Mouse (Mus musculus) embryonic facial prominence, embryonic 15.5 days (tissue): ENCODE results near the gene Nck2. TPM values are rescaled to one million over a fixed set of nuclear protein-coding genes. Genes with fewer than 3 reads are reported as not detected.
A peak's percentile ranks its signal among the peaks of the same experiment; 100 is the strongest.

Source experiments
- ATAC-seq: fragments of 200-750 bp; cut with Nextera tagmentation; 2 replicates; pipeline ENCODE4 v1.8.0; 2017; ENCODE audit warnings: low read depth, moderate TSS enrichment; ENCODE audit not compliant: insufficient number of reproducible peaks, low FRiP score, low TSS enrichment
- H3K27ac ChIP-seq: fragments of 300-500 bp; sonication (generic); replicated peaks from 2 replicates; pipeline ENCODE4 v1.5.1; 2015; ENCODE audit warnings: mild to moderate bottlenecking, inconsistent platforms
- H3K27me3 ChIP-seq: fragments of 300-500 bp; sonication (generic); 2 replicates; pipeline ENCODE4 v1.6.1; 2015; ENCODE audit warnings: inconsistent platforms
- H3K36me3 ChIP-seq: fragments of 300-500 bp; sonication (generic); 2 replicates; pipeline ENCODE4 v1.6.1; 2015; ENCODE audit warnings: mild to moderate bottlenecking, inconsistent platforms
- H3K4me1 ChIP-seq: fragments of 300-500 bp; sonication (generic); 2 replicates; pipeline ENCODE4 v1.6.1; 2015; ENCODE audit warnings: inconsistent platforms
- H3K4me2 ChIP-seq: fragments of 300-500 bp; sonication (generic); replicated peaks from 2 replicates; pipeline ENCODE4 v1.6.1; 2015; ENCODE audit warnings: mild to moderate bottlenecking, inconsistent platforms
- H3K4me3 ChIP-seq: fragments of 300-500 bp; sonication (generic); replicated peaks from 2 replicates; pipeline ENCODE4 v1.5.1; 2015; ENCODE audit warnings: mild to moderate bottlenecking, inconsistent platforms
- H3K9ac ChIP-seq: fragments of 300-500 bp; sonication (generic); 2 replicates; pipeline ENCODE4 v1.6.1; 2015; ENCODE audit warnings: inconsistent platforms
- H3K9me3 ChIP-seq: fragments of 300-500 bp; sonication (generic); replicated peaks from 2 replicates; pipeline ENCODE4 v1.6.1; 2016; ENCODE audit warnings: inconsistent platforms
- WGBS: fragments of 180-500 bp; shearing (Covaris S2); methylation state at CpG from one replicate; pipeline ENCODE4 v1.1.7; 2015; 5-methylcytosine and 5-hydroxymethylcytosine counted together
- polyA plus RNA-seq: library from polyadenylated mRNA; unstranded; fragments of >200 nt; fragmentation: Nextera tagmentation; extraction: Ambion mirVana; gene quantifications from 2 replicates; pipeline ENCODE4 v1.2.1, GENCODE M21; 2015

The Nck2 gene
- polyA plus RNA-seq, 1 experiment from 2014 or later: 37.5 TPM

- Histone ChIP-seq H3K4me3 (no peak overlapping the region), H3K27me3 (no peaks in the 10 kb centered on the region), H3K4me1 (peaks cover 11% of the 10 kb centered on the region; the same call in 1 of the 2 replicates), H3K27ac (no peak overlapping the region), H3K4me2 (no peak overlapping the region), H3K9ac (no peak overlapping the region), H3K9me3 (no peaks in the 10 kb centered on the region), H3K36me3 (no peaks in the 10 kb centered on the region)
- 81% methylated on average over 7 of the region's 7 CpGs for WGBS
- no peak for ATAC-seq
Measured at GRCm38 (mm10) chr1:43457012-43457766, 12.8 kb downstream of the Nck2 start.

GRCm38 (mm10) chr1:43460468-43460867 is 16.1 kb downstream of the Nck2 start:
- H3K4me1 ChIP-seq: peaks cover 20% of the 10 kb centered on the region; the same call in 1 of the 2 replicates

GRCm38 (mm10) chr1:43462666-43463065 is 18.3 kb downstream of the Nck2 start:
- no peak overlapping the region; the same call in 1 of the 2 replicates for H3K27ac ChIP-seq
- WGBS: 56% methylated on average over 4 of the region's 4 CpGs
- H3K4me2 ChIP-seq: no peak overlapping the region
- no peak overlapping the region for H3K4me3 ChIP-seq
- no peak for ATAC-seq
- peaks cover 28% of the 10 kb centered on the region for H3K4me1 ChIP-seq
- no peaks in the 10 kb centered on the region for H3K27me3 ChIP-seq
- no peaks in the 10 kb centered on the region for H3K36me3 ChIP-seq
- no peak overlapping the region for H3K9ac ChIP-seq
- no peaks in the 10 kb centered on the region for H3K9me3 ChIP-seq

More at GRCm38 (mm10) chr1:43460468-43460867, 16.1 kb downstream of the Nck2 start:
- no peaks in the 10 kb centered on the region for H3K27me3 ChIP-seq
- WGBS: 81% methylated on average over 5 of the region's 5 CpGs
- H3K9ac ChIP-seq: no peak overlapping the region
- H3K4me3 ChIP-seq: no peak overlapping the region
- H3K9me3 ChIP-seq: no peaks in the 10 kb centered on the region
- no peak for ATAC-seq
- H3K4me2 ChIP-seq: no peak overlapping the region
- no peak overlapping the region for H3K27ac ChIP-seq
- no peaks in the 10 kb centered on the region for H3K36me3 ChIP-seq

GRCm38 (mm10) chr1:43463941-43464682 is 19.7 kb downstream of the Nck2 start:
- Histone ChIP-seq H3K27me3 (no peaks in the 10 kb centered on the region), H3K27ac (0 out of 2 replicates have a peak overlapping the region, but pooled peaks have one; percentile 3), H3K4me1 (peaks cover 37% of the 10 kb centered on the region), H3K9ac (no peak overlapping the region), H3K9me3 (no peaks in the 10 kb centered on the region), H3K4me2 (no peak overlapping the region), H3K36me3 (no peaks in the 10 kb centered on the region), H3K4me3 (no peak overlapping the region)
- ATAC-seq: no peak
- WGBS: 75% methylated on average over 11 of the region's 11 CpGs

GRCm38 (mm10) chr1:43464976-43465375 is 20.6 kb downstream of the Nck2 start:
- Histone ChIP-seq H3K9ac (no peak overlapping the region), H3K27me3 (no peaks in the 10 kb centered on the region), H3K27ac (no peak overlapping the region), H3K36me3 (no peaks in the 10 kb centered on the region), H3K4me3 (no peak overlapping the region), H3K9me3 (no peaks in the 10 kb centered on the region), H3K4me1 (peaks cover 40% of the 10 kb centered on the region), H3K4me2 (no peak overlapping the region)
- ATAC-seq: no peak

GRCm38 (mm10) chr1:43465957-43466624 is 21.7 kb downstream of the Nck2 start:
- H3K9ac ChIP-seq: no peak overlapping the region
- 74% methylated on average over 9 of the region's 9 CpGs for WGBS
- H3K4me2 ChIP-seq: no peak overlapping the region
- H3K27ac ChIP-seq: no peak overlapping the region
- H3K36me3 ChIP-seq: no peaks in the 10 kb centered on the region
- no peaks in the 10 kb centered on the region for H3K27me3 ChIP-seq
- ATAC-seq: no peak
- H3K4me1 ChIP-seq: peaks cover 44% of the 10 kb centered on the region
- H3K9me3 ChIP-seq: no peaks in the 10 kb centered on the region
- no peak overlapping the region for H3K4me3 ChIP-seq

GRCm38 (mm10) chr1:43467656-43468055 is 23.3 kb downstream of the Nck2 start:
- no peak overlapping the region for H3K27ac ChIP-seq
- no peak overlapping the region for H3K9ac ChIP-seq
- no peaks in the 10 kb centered on the region for H3K36me3 ChIP-seq
- no peaks in the 10 kb centered on the region for H3K9me3 ChIP-seq
- H3K4me3 ChIP-seq: no peak overlapping the region
- WGBS: 80% methylated on average over 8 of the region's 8 CpGs
- H3K4me2 ChIP-seq: no peak overlapping the region
- H3K4me1 ChIP-seq: peaks cover 49% of the 10 kb centered on the region
- no peaks in the 10 kb centered on the region for H3K27me3 ChIP-seq
- ATAC-seq: no peak

- no peak overlapping the region for H3K4me3 ChIP-seq
- H3K4me2 ChIP-seq: no peak overlapping the region
- no peak overlapping the region for H3K9ac ChIP-seq
- peaks cover 47% of the 10 kb centered on the region for H3K4me1 ChIP-seq
- H3K36me3 ChIP-seq: no peaks in the 10 kb centered on the region
- 0 out of 2 replicates have a peak overlapping the region, but pooled peaks have one; percentile 22 for H3K27ac ChIP-seq
- 49% methylated on average over 7 of the region's 7 CpGs for WGBS
- no peak for ATAC-seq
- H3K9me3 ChIP-seq: no peaks in the 10 kb centered on the region
- H3K27me3 ChIP-seq: no peaks in the 10 kb centered on the region
Measured at GRCm38 (mm10) chr1:43468207-43468606, 23.8 kb downstream of the Nck2 start.

- H3K9ac ChIP-seq: no peak overlapping the region
Measured at GRCm38 (mm10) chr1:43468978-43469377, 24.6 kb downstream of the Nck2 start.

GRCm38 (mm10) chr1:43470421-43471179 is 26.2 kb downstream of the Nck2 start:
- Histone ChIP-seq H3K4me1 (peaks cover 48% of the 10 kb centered on the region), H3K27me3 (no peaks in the 10 kb centered on the region), H3K4me2 (no peak overlapping the region), H3K9me3 (no peaks in the 10 kb centered on the region), H3K4me3 (no peak overlapping the region), H3K27ac (no peak overlapping the region), H3K9ac (no peak overlapping the region), H3K36me3 (no peaks in the 10 kb centered on the region)
- ATAC-seq: no peak
- 80% methylated on average over 10 of the region's 10 CpGs for WGBS

More at GRCm38 (mm10) chr1:43468978-43469377, 24.6 kb downstream of the Nck2 start:
- H3K4me1 ChIP-seq: peaks cover 44% of the 10 kb centered on the region
- WGBS: 82% methylated on average over 3 of the region's 3 CpGs
- H3K36me3 ChIP-seq: no peaks in the 10 kb centered on the region
- H3K4me3 ChIP-seq: no peak overlapping the region
- 0 out of 2 replicates have a peak overlapping the region, but pooled peaks have one; percentile 22 for H3K27ac ChIP-seq
- ATAC-seq: no peak
- no peaks in the 10 kb centered on the region for H3K9me3 ChIP-seq
- no peak overlapping the region for H3K4me2 ChIP-seq
- no peaks in the 10 kb centered on the region for H3K27me3 ChIP-seq
